Mouse (Mus musculus) skeletal muscle tissue, postnatal 0 days (tissue): Measurements from ENCODE around the gene B430218F22Rik. TPM values are rescaled to one million over a fixed set of nuclear protein-coding genes. Genes with fewer than 3 reads are reported as not detected.

Experiments
- polyA plus RNA-seq: library from polyadenylated mRNA; unstranded; fragments of >200 nt; fragmentation: Nextera tagmentation; extraction: Ambion mirVana; gene quantifications from 2 replicates; pipeline ENCODE4 v1.2.1, GENCODE M21; 2015

B430218F22Rik gene
- polyA plus RNA-seq: 1.1 and 1.7 TPM in 2 replicates

DNA sequence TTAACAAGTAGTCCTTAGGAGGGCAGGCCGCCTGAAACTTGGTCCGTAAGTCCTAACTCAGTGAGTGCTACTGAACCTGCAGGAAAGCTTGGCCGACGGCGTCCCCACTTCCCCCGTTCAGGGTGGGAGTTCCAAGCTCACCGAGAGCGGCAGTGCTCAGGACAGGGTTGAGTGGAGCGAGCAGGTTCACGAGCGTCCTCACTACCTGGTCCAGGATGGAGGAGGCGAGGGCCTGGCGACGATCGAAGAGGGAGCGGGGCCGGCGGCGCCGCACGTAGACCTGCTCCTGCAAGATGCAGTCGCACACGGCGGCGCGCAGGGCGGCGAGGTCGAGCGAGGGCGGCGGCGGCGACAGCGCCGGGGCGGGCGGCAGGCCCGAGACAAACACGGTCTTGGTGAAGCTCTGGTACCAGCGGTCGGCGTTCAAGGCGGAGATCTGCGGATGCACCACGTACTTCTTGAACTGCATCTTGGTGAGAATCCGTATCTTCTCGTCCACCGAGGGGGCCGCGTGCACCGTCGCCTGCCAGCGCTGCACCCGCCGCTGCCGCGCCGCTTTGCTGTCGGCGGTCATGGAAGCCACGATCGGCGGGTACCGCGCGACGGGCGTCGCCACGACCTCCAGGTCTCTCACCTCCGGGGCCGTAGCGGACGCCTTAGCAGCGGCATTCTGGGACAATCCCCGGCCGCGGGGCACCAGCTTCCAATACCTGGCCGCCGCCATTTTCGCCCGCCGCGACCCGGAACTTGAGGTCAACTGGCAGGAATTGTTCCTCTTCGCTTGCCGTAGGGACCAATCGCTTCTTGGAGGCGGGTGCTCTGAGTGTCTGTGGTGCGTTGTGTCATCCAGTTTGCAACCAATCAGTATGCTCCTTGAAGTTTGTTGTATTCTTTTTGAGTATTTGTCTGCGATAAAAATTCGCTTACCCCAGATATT, at the start of gene B430218F22Rik, which contains the start of gene Mrps30:
Gene B430218F22Rik (plus strand): TSS at position 120 of the 937 bp plus-strand sequence.
Gene Mrps30 (minus strand): TSS at position 742 of the 937 bp plus-strand sequence.

Other genes starting within 250 kb of the B430218F22Rik start
- gene Mrps30, start 622 bp downstream of the B430218F22Rik start, polyA plus RNA-seq: 37.8 and 40.1 TPM in 2 replicates